In genomic region chr5:138997171-138997788, GRCm38 (mm10) we compare ENCODE assay signal across 8 mouse cellular contexts. TPM values are rescaled to one million over a fixed set of nuclear protein-coding genes. Genes with fewer than 3 reads are reported as not detected.
A peak's percentile ranks its signal among the peaks of the same experiment; 100 is the strongest.
DNase-seq lines count a peak whose midpoint lies in the region; ATAC-seq and TF ChIP-seq lines count a peak whose summit lies in the region.

Gene Pdgfa, minus strand, starts transcription at chr5:138997370.

- H3K36me3 ChIP-seq in forebrain, embryonic 12.5 days (replicated peaks) = no peaks in the 10 kb centered on the region
- no peaks in the 10 kb centered on the region for H3K36me3 ChIP-seq in heart, postnatal 0 days (replicated peaks; ENCODE audit: control insufficient read depth, insufficient read depth, low read length)
- no peaks in the 10 kb centered on the region for H3K36me3 ChIP-seq in liver, embryonic 15.5 days (replicated peaks)
- H3K36me3 ChIP-seq in neural tube, embryonic 11.5 days (ENCODE audit: control insufficient read depth, insufficient read depth, low read length) = no peaks in the 10 kb centered on the region

- no peak within 1 kb of the TSS for H3K27ac ChIP-seq in forebrain, embryonic 12.5 days
- H3K27ac ChIP-seq in heart, postnatal 0 days (ENCODE audit: low read depth) = peak within 1 kb of the TSS; percentile 95
- no peak within 1 kb of the TSS for H3K27ac ChIP-seq in liver, embryonic 15.5 days (replicated peaks)
- no peak within 1 kb of the TSS for H3K27ac ChIP-seq in neural tube, embryonic 11.5 days (ENCODE audit: low read depth, low read length)

- TF ChIP-seq CTCF in heart, postnatal 0 days (IDR thresholded peaks at IDR 0.05; ENCODE audit: low read depth) = no peak

- peak; percentile 44; the same call in 1 of the 2 replicates for ATAC-seq in forebrain, embryonic 12.5 days (ENCODE audit: low FRiP score)
- peak; percentile 58 for ATAC-seq in heart, postnatal 0 days (ENCODE audit: insufficient read depth, low read depth)
- no peak for ATAC-seq in liver, embryonic 15.5 days (ENCODE audit: insufficient read depth)
- ATAC-seq in neural tube, embryonic 11.5 days (ENCODE audit: insufficient read depth, low FRiP score, low TSS enrichment) = no peak

- TF ChIP-seq EP300 in heart, postnatal 0 days (IDR thresholded peaks at IDR 0.05; ENCODE audit: low read depth) = no peak

- WGBS in forebrain, embryonic 12.5 days = under 1% methylated on average over 48 of the region's 48 CpGs
- 6% methylated on average over 48 of the region's 48 CpGs for WGBS in heart, postnatal 0 days
- 3% methylated on average over 48 of the region's 48 CpGs for WGBS in liver, embryonic 15.5 days (ENCODE audit: insufficient replicate concordance)
- WGBS in neural tube, embryonic 11.5 days = under 1% methylated on average over 48 of the region's 48 CpGs

- peaks cover 5% of the 10 kb centered on the region; the same call in 1 of the 2 replicates for H3K9me3 ChIP-seq in forebrain, embryonic 12.5 days
- H3K9me3 ChIP-seq in heart, postnatal 0 days (replicated peaks; ENCODE audit: control insufficient read depth, low read length) = peaks cover 4% of the 10 kb centered on the region; the same call in 1 of the 2 replicates
- no peaks in the 10 kb centered on the region for H3K9me3 ChIP-seq in liver, embryonic 15.5 days (replicated peaks)
- no peaks in the 10 kb centered on the region for H3K9me3 ChIP-seq in neural tube, embryonic 11.5 days (ENCODE audit: control insufficient read depth, low read length)

- H3K4me3 ChIP-seq in forebrain, embryonic 12.5 days (replicated peaks) = peak within 1 kb of the TSS; percentile 71
- H3K4me3 ChIP-seq in heart, postnatal 0 days (ENCODE audit: low read depth, low read length) = peak within 1 kb of the TSS; percentile 59
- peak within 1 kb of the TSS; percentile 57 for H3K4me3 ChIP-seq in liver, embryonic 15.5 days (replicated peaks)
- H3K4me3 ChIP-seq in neural tube, embryonic 11.5 days (ENCODE audit: low read depth, low read length) = peak within 1 kb of the TSS; percentile 73

- no peak for DNase-seq in thymus, postnatal 0 days (ENCODE audit: low spot score)
- DNase-seq in thymus, postnatal 25 days = no peak
- DNase-seq in heart, postnatal 0 days (ENCODE audit: low spot score) = peak; percentile 91
- peak; percentile 73 to 87 for DNase-seq in kidney, postnatal 25 days
- peak; percentile 80 for DNase-seq in neural tube, embryonic 11.5 days (ENCODE audit: low spot score)
- DNase-seq in urinary bladder, postnatal 14 days (ENCODE audit: low spot score) = peak; percentile 69

- peak within 1 kb of the TSS; percentile 96 for H3K4me2 ChIP-seq in forebrain, embryonic 12.5 days
- peak within 1 kb of the TSS; percentile 79 for H3K4me2 ChIP-seq in heart, postnatal 0 days (ENCODE audit: low read depth, low read length)
- peak within 1 kb of the TSS; percentile 74 for H3K4me2 ChIP-seq in liver, embryonic 15.5 days
- peak within 1 kb of the TSS; percentile 95 for H3K4me2 ChIP-seq in neural tube, embryonic 11.5 days (ENCODE audit: low read depth)

- H3K27me3 ChIP-seq in forebrain, embryonic 12.5 days = peaks cover 84% of the 10 kb centered on the region
- H3K27me3 ChIP-seq in heart, postnatal 0 days (ENCODE audit: control insufficient read depth, insufficient read depth, low read length) = peaks cover 29% of the 10 kb centered on the region
- peaks cover 87% of the 10 kb centered on the region for H3K27me3 ChIP-seq in liver, embryonic 15.5 days
- peaks cover 67% of the 10 kb centered on the region for H3K27me3 ChIP-seq in neural tube, embryonic 11.5 days (ENCODE audit: control insufficient read depth, insufficient read depth, low read length)

- H3K4me1 ChIP-seq in forebrain, embryonic 12.5 days = peaks cover 56% of the 10 kb centered on the region
- peaks cover 35% of the 10 kb centered on the region for H3K4me1 ChIP-seq in heart, postnatal 0 days (ENCODE audit: control insufficient read depth, insufficient read depth)
- peaks cover 44% of the 10 kb centered on the region for H3K4me1 ChIP-seq in liver, embryonic 15.5 days (replicated peaks)
- peaks cover 48% of the 10 kb centered on the region for H3K4me1 ChIP-seq in neural tube, embryonic 11.5 days (ENCODE audit: control insufficient read depth, insufficient read depth, low read length)

- peak within 1 kb of the TSS; percentile 70; the same call in 1 of the 2 replicates for H3K9ac ChIP-seq in forebrain, embryonic 12.5 days
- H3K9ac ChIP-seq in heart, postnatal 0 days (replicated peaks; ENCODE audit: low read depth, low read length) = peak within 1 kb of the TSS; percentile 82
- H3K9ac ChIP-seq in liver, embryonic 15.5 days = no peak within 1 kb of the TSS
- H3K9ac ChIP-seq in neural tube, embryonic 11.5 days (ENCODE audit: low read length) = no peak within 1 kb of the TSS

RNA-seq across cellular contexts. Expression of gene Pdgfa, which starts in this region (rescaled TPM):
- 26.4 and 31.2 TPM in 2 replicates for polyA plus RNA-seq in thymus, postnatal 0 days (2015; fragmentation: Nextera tagmentation; extraction: Ambion mirVana)
- 8.5 and 10.5 TPM in 2 replicates for polyA plus RNA-seq in forebrain, embryonic 12.5 days (2016; fragmentation: Nextera tagmentation; extraction: Ambion mirVana)
- total RNA-seq in heart, postnatal 0 days (2014; rRNA removed; ENCODE audit: low replicate concordance) = 60.5 and 78.0 TPM in 2 replicates
- polyA plus RNA-seq in heart, postnatal 0 days (2015; fragmentation: Nextera tagmentation; extraction: Ambion mirVana) = 47.2 and 49.6 TPM in 2 replicates
- 1.6 and 3.0 TPM in 2 replicates for polyA plus RNA-seq in liver, embryonic 15.5 days (2015; fragmentation: Nextera tagmentation; extraction: Ambion mirVana)
- polyA plus RNA-seq in neural tube, embryonic 11.5 days (2014; fragmentation: Nextera tagmentation; extraction: Ambion mirVana) = 16.1 TPM in 2 replicates

Comparison
In these comparisons a context has a peak if more than half of its experiments do, and no peak if none do; other contexts are left out.
1. DNase-seq: peak in heart, postnatal 0 days (single experiment), kidney, postnatal 25 days (2 of 2), neural tube, embryonic 11.5 days (single experiment) and urinary bladder, postnatal 14 days (single experiment); none in thymus, postnatal 0 days (single experiment) and thymus, postnatal 25 days (single experiment).
2. ATAC-seq: peak in forebrain, embryonic 12.5 days (single experiment) and heart, postnatal 0 days (single experiment); none in liver, embryonic 15.5 days (single experiment) and neural tube, embryonic 11.5 days (single experiment).
3. H3K9ac ChIP-seq: peak in forebrain, embryonic 12.5 days (single experiment) and heart, postnatal 0 days (single experiment); none in liver, embryonic 15.5 days (single experiment) and neural tube, embryonic 11.5 days (single experiment).
4. Peak in every context shown above with its lines, with median percentiles within 50 percentile points of each other: H3K4me2 ChIP-seq and H3K4me3 ChIP-seq.